Mouse (Mus musculus): ENCODE results near the gene Aaas.
A peak's percentile ranks its signal among the peaks of the same experiment; 100 is the strongest.

Gene Aaas

GRCm38 (mm10) chr15:102310074-102310845 is 40.3 kb downstream of the Aaas start:
- DNase-seq (ENCODE audit: extremely low spot score): no peak

- no peak for DNase-seq (ENCODE audit: extremely low spot score)
These were observed 41.9 kb downstream of the Aaas start for GRCm38 (mm10) chr15:102308717-102309116.

DNA sequence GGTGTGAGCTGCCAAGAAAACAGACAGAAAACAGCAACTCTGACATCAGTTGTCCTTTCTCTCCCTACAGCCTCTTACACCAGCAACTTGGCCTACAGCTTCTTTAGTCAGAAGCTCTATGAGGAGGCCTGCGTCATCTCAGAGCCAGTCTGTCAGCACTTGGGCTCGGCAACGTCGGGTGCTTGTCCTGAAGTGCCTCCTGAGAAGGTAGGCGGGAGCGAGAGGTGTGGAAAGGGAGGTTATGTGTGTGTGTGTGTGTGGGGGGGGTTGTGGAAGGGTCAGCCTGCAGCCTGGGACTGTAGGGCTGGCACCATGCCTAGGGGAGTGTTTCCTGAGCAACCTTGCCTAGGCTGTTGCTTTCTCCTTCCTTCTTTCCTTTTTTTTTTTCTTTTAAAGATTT is 48.0 kb downstream of the Aaas start:
- no peak for DNase-seq (ENCODE audit: extremely low spot score)

- DNase-seq (ENCODE audit: extremely low spot score): no peak
These were observed 54.1 kb downstream of the Aaas start for GRCm38 (mm10) chr15:102296368-102297006.

GRCm38 (mm10) chr15:102295633-102296367 is 54.8 kb downstream of the Aaas start, which contains the start of gene Espl1:
TSS of gene Espl1 (plus strand) at chr15:102296266.
- DNase-seq (ENCODE audit: extremely low spot score): peak; percentile 96
